In the genomic region with DNA sequence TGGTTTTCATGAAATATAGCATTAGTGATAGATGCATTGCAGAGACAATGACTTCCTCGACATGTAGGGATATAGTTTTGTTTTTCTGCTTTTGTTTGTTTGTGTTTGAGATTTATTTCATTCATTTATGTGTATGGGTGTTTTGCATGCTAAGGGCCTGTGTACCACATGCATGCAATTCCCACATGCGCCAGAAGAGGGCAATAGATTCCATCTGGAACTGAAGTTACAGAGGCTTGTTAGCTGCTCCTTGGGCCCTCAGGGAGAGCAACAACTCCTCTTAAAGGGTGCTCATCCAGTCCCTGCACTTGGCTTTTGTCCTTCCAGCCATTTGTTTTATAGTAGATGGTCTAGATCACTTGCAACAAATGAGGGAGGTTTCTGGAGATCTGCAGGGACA, we compare ENCODE assay signal across 7 mouse cellular contexts.
DNase-seq lines count a peak whose midpoint lies in the region; ATAC-seq lines count a peak whose summit lies in the region.

No protein-coding gene starts in this region.

- peak; percentile 67 for ATAC-seq in frontal cortex, adult (ENCODE audit: low TSS enrichment)

- peak; percentile 76 for DNase-seq in A20 (ENCODE audit: low read depth, low spot score)
- DNase-seq in CD4-positive helper T cell, adult 2 months (ENCODE audit: low read depth, low spot score), result peak; percentile 42
- DNase-seq in brain, adult 2 months (ENCODE audit: low read depth, low spot score), result peak; percentile 71
- peak; percentile 8 to 76 for DNase-seq in layer of hippocampus, adult 18-20 months (ENCODE audit: low spot score in 2 of 2)
- peak; percentile 63 for DNase-seq in lung, postnatal 25 days (ENCODE audit: low spot score)
- peak; percentile 30 for DNase-seq in spleen, adult 12 weeks (ENCODE audit: low spot score)

Comparison
In these comparisons a context has a peak if more than half of its experiments do, and no peak if none do; other contexts are left out.
1. Peak in every context shown above with its lines: DNase-seq and ATAC-seq.